Mouse (Mus musculus): ENCODE results near the gene Inka1.
A peak's percentile ranks its signal among the peaks of the same experiment; 100 is the strongest.

Gene Inka1

DNA sequence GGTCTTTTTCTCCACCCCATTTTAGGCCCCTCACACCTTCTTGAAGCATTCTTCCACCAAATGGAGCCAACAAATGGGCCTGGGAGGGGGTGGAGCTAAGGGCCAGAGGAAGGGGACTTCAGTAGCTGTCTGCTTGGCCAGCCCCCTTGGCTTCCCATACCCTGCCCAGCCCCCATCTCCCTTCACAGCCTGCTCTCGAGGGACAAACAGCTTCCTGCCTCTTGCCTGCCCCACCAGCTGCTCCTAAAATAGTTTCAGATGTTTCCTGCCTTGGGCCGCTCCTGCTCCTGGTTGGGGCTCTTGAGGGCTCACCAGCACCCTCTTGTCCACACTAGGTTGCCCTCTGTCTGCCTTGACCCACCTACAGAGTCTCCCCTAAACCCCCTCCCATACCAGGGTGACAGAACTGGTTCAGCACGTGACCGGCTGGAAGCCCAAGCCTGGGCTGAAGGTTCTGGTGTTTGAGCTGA is 2.2 kb downstream of the Inka1 start:
- DNase-seq (ENCODE audit: low spot score): no peak

DNA sequence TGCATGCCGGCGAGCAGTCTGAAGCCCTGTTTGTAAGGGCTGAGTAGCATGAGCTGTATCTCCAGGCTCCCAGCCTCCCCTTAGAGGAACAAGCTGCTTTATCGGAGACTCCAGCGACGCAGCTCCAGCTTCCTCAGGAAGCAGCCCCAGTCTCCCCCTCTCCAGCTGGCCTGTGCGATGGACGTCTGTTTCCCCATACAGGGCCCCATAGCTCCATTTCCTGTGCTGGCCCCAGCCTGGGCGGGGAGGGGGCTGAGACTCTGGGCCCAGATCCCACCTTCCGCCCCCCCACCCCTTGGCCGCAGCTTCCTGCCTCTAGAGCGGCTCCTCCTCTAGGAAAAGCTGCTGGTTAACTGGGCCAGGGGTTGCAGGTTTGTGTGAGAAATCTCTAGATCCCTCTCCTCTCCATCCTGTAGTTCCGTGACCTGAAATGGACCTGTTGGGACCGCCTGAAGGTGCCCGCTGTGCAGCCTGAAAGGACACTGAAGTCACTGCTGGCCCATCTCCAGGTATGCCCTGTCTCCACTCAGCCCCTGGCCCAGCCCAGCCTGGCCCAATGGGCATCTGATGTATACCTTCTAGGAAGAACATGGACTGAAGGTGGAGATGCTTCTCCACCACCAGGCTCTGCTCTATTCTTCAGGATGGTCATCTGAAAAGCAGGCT is 2.9 kb downstream of the Inka1 start, which contains the start of gene Gm20661:
TSS of gene Gm20661 (plus strand) at position 378 of the 666 bp plus-strand sequence.
- DNase-seq (ENCODE audit: low spot score): no peak

DNA sequence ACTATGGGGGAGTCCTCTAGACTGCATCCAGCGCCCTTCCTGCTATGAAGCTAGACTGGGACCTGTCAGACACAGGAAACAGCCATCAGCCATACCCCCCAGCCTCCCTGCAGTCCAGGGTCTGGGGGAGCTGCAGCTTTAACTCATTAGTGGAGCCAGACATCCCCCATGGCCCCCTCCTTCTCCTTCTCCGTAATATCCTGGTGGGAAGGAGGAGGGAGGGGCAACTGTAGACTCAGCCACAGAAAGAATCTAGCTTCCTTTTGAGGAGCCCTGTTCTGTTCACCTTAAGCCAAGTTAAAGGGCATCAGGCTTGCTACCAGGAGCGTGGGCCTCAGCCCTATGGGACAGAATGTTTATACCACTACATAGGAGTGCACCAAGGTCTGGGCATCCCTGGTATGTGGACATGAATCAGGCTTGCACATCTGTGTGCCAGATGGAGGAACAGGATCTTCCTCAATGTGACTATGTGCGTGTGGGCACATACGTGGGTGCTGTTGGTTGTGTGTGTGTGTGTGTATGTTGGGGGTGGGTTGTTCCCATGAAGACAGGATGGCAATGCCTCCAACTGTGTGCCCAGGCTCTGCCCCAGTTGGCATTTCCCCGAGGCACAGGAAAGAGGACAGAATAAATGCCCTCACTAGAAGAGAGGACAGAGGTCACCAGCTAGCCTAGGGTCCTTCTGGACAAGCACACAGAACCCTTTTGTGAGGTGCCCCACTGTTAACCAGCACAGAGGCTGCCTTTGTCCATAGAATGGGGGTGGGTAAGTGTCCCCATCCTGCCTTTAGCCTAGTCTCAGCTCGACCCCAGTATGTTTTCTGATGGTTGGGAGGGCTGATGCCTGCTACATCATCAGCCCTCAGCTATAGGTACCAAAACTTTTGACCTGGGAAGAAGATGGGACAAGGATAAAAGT is 3.7 kb downstream of the Inka1 start:
- no peak for DNase-seq (ENCODE audit: low spot score)

DNA sequence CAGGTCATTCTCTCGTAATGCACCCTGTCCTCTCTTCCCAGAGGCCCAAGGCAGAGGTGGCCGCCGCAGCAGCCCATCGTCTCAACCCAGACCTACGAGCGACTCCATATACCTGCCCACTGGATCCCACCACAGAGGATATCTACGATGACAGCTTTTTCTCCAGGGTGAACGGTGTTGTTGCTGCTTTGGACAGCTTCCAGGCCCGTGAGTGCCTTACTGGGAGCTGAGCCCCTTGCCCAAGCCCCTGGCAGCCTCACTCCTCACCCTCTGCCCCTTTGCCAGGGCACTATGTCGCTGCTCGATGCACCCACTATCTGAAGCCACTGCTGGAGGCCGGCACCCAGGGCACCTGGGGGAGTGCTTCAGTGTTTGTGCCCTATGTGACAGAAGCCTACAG is 6.9 kb downstream of the Inka1 start:
- no peak for DNase-seq (ENCODE audit: low spot score)

DNA sequence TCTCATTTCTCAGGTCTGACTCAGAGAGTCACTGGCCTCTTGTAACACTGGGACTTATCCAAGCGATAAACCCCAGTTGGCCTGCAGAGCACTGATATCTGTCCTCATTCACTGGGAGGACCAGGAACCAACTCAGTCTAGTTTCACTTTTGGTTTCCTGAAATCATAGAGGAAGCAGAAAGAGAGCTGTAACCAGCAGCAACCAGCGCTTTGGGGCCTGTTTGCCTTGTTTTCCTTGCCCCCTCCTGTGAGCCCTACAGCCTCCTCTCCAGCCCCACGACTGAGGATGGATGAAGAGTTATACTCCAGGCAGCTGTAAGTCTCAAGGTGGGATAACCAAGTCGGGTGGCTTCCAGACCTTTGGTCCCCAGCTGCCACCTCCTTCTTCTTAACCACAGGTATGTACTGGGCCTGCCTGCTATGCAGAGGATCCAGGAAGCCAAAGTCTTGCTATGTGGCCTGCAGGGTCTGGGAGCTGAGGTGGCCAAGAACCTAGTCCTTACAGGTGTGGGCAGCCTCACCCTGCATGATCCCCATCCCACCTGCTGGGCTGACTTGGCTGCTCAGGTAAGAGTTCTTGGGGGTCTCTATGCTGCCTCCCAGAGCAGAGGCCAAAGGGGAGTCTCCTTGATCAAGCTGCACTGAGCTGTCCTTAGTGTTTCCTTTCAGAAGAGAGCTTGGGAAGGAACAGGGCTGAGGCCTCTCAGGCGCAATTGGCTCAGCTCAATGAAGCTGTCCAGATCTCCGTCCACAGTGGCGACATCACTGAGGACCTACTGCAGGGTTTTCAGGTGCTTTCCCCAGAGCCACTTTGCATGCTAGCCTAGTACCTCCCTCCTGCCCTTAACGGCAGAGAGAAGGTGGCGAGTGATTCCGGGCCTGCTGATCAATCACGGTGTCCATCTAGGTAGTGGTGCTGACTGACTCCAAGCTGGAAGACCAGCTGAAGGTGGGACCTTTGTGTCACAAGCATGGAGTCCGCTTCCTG is 10.0 kb downstream of the Inka1 start, which contains the start of gene Uba7:
TSS of gene Uba7 (plus strand) at position 107 of the 988 bp plus-strand sequence.
- no peak for DNase-seq (ENCODE audit: low spot score)

DNA sequence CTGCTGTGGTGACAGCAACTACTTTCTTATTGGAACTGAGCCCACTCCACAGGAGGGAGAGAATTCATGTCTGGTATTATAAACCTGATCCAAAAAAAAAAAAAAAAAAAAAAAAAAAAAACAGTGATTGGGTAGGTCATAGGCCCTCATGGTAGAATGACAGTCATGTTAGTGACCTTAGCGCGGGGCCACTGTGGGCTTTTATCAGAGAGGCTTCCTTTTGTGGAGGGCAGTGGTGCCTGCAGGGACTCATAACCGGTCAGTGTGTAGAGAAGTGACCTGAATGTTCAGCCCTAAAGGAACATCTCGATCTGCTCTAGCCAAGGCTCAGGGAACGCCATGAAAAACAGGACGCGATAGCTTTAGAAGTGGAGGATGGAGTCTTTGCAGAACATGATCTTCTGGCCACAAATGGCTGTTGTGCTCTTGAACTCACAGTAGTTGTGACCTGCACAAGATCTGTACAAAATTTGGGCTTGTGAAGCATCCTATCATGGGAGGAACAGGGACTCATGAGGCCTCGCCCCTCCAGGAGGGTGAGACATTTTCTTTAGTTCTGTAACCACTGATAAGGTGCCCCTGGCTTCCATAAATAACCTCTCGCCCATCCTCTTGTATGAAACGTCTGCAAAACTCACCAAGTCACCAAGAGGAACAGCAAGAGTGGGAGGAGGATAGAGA is 11.0 kb downstream of the Inka1 start:
- DNase-seq (ENCODE audit: low spot score): no peak

DNA sequence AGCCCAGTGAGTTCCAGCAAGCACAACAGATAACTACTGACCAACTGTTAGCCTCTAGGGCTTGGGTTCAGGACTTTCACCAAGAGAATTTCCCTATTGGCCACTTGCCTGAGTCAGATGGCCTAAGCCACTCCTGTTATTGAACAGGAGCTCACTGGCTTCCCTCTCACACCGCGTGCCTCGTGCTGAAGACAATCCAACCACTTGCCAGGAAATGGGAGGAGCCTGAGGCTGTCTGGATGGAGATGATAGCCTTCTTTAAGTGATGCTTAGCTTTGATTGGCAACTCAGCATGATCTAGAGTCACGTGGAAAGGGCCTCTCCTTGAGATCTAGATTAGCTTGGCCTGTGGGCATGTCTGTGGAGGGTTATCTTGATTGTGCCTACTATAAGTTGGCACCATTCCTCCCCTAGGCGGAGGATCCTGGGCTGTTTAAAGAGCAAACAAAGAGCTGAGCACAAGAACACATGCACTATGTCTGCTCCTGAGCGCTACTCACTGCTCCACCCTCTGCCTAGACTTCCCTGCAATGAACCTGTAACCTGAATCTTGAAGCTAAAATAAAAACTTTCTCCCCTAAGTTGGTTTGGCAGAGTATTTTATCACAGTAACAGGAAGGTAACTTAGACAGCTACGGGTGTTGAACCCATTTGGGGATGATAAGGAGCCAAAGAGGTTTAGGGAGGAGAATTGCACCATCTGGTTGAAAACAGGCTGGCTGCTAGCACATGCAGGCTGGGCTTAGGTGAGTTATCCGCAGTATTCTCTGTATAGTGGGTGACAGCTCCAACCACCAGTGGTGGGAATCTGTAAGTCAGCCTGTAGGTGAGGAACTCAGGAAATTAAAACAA is 13.8 kb downstream of the Inka1 start:
- DNase-seq (ENCODE audit: low spot score): no peak

DNA sequence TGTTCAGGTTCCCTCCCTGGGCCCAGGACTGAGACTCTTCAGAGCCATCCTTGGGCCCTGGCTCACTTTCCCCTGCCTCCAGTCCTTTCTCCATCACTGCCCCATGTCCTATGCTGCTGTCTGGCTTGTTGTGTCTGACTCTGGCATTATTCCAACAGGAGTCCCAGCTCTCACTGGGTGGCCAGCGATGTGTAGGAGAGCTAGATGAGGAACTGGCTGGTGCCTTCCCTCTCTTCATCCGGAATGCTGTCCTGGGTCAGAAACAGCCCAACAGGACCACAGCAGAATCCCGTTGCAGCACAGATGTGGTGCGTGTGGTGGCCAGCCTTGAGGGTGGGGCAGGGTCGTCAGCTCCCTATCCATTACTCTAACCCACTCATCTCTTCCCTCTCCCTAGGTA is 15.4 kb downstream of the Inka1 start:
- DNase-seq (ENCODE audit: low spot score): no peak

DNA sequence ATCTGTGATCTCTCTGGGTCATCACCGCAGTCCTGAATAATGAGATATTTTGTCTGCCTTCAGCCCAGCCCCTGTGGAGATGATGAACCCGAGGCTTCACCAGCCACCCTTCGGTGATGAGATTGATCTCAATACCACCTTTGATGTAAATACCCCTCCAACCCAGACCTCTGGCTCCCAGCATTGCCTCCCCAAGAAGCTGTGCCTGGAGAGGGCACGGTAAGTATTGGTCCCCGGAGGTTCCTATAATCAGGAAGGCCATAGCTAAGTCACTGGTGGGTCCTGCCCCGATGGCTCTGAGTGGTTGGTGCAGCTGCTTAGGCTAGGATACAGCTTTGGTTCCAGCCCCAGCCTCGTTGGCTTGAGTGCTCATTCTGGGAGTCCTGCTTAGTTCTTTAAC is 17.1 kb downstream of the Inka1 start:
- DNase-seq (ENCODE audit: low spot score): no peak

DNA sequence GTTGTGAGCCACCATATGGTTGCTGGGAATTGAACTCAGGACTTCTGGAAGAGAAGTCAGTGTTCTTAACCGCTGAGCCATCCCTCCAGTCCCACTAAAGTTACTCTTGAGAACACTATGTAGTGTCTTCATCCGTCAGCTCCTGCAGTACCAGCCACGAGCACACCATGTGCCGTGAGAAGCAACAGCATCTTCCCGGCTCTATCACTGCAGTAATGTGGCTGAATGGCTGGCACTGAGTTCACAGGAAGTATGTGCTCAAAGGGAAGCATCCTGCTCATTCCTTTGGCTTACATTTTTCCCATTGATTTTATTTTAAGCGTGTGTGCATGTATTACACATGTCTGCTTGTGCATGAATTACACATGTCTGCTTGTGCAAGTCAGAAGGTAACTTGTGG is 18.2 kb downstream of the Inka1 start:
- DNase-seq (ENCODE audit: low spot score): no peak

DNA sequence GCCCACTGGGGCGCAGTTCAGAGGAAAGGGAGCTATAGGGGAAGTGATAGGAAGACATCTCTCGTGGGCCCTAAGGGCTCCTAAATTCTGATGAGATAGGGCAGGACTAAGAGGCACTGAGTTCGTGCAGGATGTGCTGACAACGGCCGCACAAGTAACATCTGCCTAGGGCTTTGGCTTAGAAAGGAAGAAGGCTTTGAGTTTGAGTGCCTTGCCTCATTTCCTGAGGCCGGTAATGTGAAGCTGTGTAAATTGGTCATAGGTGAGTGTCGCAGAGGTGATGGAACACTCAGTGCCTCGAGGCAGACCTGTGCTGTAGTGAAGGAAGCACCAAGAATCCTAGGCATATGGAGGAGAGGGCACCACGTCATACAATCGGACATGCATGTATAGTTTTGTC is 19.0 kb downstream of the Inka1 start:
- DNase-seq (ENCODE audit: low spot score): no peak

DNA sequence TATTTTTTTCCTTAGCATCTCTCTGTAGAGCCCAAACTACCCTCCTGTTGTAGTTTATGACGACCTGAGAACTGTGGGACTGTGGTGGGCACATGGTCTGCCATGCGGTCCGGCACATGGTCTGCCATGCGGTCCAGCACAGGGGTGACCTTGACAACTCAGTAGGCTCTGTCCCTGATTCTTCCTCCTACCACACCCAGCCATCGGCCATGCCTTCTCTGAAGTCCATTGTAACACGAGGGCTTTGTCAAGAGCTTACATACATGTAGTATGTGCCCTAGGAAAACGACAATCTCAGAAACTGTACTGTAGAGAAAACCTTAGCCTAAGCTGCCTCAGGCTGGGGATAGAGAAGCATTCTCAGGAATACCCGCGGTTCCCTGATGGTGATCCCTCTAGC is 21.0 kb downstream of the Inka1 start:
- no peak for DNase-seq (ENCODE audit: low spot score)

DNA sequence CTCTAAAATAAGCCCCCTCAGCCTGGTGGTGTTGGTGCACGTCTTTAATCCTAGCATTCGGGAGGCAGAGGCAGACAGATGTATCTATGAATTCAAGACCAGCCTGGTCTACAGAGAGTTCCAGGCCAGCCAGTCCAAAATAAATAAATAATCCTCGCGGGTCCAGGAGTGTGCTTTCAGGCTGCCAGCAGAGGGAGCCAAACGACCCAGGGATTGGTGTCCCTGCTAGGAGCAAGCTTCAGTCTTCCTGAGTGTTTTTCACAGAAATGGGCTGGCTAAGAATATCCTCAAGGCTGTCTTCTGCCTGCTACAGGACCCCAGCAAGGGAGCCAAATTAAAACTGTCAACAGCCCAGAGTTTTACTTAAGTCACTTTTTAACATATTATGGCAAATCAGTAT is 22.0 kb downstream of the Inka1 start:
- DNase-seq (ENCODE audit: low spot score): no peak

DNA sequence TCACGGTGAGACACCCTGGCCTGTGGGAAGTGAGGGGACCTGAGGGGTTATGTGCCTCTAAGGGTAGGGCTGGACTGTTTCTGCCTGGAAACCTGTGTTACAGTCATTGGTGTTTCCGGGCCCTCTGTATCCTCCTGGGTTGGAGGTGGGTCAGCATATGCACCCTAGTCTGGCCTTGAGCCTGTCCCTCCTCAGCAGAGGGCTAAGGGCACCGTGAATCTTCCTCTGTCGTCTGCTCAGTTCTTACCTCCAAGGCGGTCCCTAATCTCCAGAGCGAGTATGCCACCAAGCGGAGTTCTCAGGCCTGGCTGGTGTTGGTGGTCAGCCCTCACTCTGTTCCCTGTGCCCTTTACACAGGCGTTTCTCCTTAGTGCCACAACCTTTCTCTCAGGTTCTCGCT is 22.8 kb downstream of the Inka1 start:
- DNase-seq (ENCODE audit: low spot score): no peak

DNA sequence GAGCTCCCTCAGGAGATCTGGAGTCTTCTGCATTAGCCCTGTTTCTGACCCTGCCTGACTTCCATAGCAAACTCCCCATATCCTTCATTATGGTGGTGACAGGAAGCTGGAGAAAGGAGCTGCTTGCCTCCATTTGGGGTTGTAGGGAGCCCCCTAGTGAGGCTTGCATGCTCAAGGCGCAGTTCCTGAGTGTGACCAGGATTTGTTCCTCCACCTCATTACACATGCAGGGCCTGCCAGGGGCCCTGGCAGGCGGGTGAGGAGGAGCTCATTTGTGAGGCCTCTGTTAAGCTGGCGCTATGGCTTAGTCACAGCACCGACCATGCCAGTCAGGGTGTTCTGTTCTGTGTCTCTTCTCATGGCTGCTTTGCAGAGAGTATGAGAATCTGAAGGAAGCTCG is 23.8 kb downstream of the Inka1 start:
- peak; percentile 75 for DNase-seq (ENCODE audit: low spot score)

DNA sequence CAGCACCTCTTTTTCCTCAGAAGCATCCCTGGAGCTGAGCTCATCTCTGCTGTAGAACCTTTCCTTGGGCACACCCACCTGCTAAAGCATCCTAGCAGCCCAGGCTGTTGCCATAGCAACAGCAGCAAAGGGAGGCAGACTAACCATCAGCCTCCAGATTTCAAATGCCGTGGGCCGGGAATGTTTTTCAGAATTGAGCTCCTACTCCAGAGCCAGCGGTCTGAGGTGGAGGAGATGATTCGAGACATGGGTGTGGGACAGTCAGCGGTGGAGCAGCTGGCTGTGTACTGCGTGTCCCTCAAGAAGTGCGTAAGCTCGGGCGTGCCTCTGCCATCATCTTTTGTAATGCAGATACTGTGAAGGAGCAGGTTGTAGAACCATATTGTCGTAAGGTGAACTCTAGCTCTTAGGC is 24.3 kb downstream of the Inka1 start:
- peak; percentile 82 for DNase-seq (ENCODE audit: low spot score)

DNA sequence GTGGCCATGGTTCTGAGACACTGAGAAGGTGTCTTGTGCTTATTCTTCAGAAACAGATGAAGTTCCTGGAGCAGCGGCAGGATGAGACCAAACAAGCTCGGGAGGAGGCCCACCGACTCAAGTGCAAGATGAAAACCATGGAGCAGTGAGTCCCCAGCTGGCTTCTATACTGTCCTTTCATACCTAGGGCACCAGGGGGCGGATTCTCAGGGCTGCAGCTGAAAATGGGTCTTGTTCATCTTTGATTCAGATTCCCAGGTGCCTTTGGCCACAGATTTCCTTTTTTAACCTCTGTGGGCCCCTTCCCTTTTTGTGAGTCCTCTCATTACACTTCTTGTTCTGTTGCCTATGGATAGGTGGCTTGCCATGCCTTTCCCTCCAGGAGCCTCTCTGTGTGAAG is 24.8 kb downstream of the Inka1 start:
- no peak for DNase-seq (ENCODE audit: low spot score)

DNA sequence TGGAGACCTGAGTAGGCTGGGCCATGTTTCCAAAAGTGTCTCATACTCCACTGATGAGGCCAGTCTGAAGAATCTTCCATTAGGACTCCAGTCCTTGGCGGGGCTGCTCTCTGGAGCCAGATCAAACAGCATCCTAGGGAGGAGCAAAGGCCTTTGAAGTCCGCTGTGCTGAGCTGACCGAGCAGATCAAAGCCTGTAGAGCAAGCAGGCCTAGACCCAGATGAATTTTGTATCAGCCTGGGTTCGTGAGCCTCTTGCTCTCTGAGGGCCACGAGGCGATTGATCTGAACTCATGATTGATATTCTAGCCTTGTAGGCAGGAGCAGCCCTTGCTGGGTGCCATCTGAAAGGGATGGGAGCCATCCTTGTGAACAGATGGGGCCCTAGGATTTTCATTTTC is 25.8 kb downstream of the Inka1 start:
- no peak for DNase-seq (ENCODE audit: low spot score)

DNA sequence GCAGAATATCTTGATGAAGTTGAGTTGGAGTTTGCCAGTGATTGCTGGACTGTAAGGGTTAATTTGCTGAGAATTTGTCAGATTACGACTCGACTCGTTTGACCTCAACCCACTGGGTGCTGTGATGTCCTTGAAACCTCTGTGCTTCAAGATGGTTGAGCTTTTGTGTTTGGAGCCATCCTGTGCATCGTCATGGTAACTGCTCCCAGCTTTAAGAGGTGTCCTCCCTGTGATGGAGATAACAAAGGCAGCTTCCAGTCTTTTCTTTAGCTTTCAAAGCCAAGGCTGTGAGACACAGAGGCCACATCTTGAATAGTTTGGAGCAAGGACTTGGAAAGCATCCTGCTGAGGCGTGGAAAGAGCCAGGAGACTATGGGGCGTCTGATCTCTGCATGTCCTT is 28.5 kb downstream of the Inka1 start:
- no peak for DNase-seq (ENCODE audit: low spot score)

DNA sequence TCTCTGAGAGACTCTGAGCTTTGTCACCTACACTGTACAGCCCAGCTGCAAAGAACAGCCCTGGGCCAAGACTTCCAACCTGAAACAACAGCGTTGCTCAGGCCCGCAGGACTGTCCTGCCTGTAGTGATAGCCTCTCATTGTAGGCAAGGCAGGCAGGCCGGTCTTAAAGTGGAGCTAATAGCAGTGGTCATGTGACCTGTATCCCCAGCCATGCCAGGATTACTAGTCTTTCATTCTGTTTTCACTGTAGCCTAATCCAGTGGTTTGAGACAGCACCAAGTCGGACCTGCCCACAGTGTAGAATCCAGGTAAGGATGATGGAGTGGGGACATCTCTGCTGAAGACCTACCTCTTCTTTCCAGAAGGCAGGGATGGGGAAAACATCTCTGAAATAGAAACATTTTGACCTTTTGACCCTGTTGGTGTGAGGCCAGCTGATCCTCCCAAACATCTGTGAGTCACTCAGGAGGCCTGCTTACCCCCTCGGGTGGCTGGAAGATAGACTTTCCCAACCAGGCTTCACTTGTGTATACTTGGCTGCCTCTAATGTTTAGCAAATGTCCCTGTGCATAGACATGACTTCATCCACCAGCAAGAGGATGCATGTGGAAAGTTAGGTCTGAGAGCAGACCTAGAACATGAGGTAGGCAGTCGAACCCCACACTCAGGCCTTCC is 29.9 kb downstream of the Inka1 start:
- DNase-seq (ENCODE audit: low spot score): no peak
